Mouse (Mus musculus) liver, embryonic 14.5 days (tissue): ENCODE data around the gene Hspb11.

ENCODE experiments used
- CTCF ChIP-seq: IDR thresholded peaks from 2 replicates; pipeline ENCODE4 v1.5.1; 2016; ENCODE audit warnings: antibody characterized with exemption, low read depth, control low read depth
- EP300 ChIP-seq: IDR thresholded peaks from 2 replicates; pipeline ENCODE4 v1.6.1; 2016; ENCODE audit warnings: antibody characterized with exemption, low read depth

DNA sequence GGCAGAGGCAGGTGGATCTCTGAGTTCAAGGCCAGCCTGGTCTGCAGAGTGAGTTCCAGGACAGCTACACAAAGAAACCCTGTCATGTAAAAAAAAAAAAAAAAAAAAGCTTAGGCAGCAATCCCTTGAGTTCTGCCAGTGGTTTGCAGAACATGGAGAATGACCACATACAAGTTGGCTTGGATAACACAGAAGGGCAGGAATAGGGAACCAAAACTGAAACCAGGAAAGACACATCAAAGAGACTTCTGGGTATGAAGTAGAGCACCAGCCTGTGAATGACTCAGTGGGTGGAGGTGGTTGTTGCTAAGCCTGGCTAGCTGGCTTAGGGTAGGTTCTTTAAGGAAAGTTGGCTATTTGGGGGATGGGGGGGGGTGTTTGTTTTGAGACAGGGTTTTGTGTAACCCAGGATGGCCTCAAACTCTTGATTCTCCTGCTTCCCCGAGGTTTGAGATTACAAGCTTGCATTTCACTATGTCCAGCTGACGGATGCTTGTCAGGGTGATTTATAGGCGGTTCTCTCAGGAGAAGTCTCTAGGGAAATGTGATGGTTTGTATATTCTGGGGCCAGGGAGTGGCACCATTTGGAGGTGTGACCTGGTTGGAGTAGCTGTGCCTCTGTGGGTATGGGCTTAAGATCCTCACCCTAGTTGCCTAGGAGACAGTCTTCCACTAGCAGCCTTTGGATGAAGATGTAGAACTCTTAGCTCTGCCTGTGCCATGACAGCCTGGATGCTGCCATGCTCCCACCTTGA lies 32.2 kb downstream of the Hspb11 start:
- no peak for TF ChIP-seq CTCF
- no peak for TF ChIP-seq EP300
